Mouse (Mus musculus) forebrain, embryonic 11.5 days (tissue): ENCODE measurements at regions not wholly inside any gene's neighbourhood (a gene's known extent, or its start where the extent isn't known, plus 50 kb on each side); places are given as distances from the start of the nearest gene placed in this dataset.
"Not testable (repeated sequence)": the region's sequence is repeated elsewhere in the genome, so short reads cannot be mapped to it uniquely, and the experiment has no call there.

ENCODE experiments used
- ATAC-seq: fragments of 200-750 bp; cut with Nextera tagmentation; replicated peaks from 2 replicates; pipeline ENCODE4 v1.8.0; 2017; ENCODE audit warnings: moderate TSS enrichment; ENCODE audit not compliant: low FRiP score
- DNase-seq: peaks from one replicate; pipeline ENCODE4 v3.0.0-alpha.2; 2017; ENCODE audit warnings: low spot score
- H3K27ac ChIP-seq: fragments of 300-500 bp; sonication (generic); 2 replicates; pipeline ENCODE4 v1.5.1; 2014; ENCODE audit warnings: low read depth, low read length
- H3K27me3 ChIP-seq: fragments of 300-500 bp; sonication (generic); 2 replicates; pipeline ENCODE4 v1.6.1; 2014; ENCODE audit warnings: mild to moderate bottlenecking, low read length, mixed read lengths; ENCODE audit not compliant: control insufficient read depth, insufficient read depth
- H3K36me3 ChIP-seq: fragments of 300-500 bp; sonication (generic); 2 replicates; pipeline ENCODE4 v1.6.1; 2014; ENCODE audit warnings: mild to moderate bottlenecking, low read length, moderate library complexity, mixed read lengths; ENCODE audit not compliant: control insufficient read depth, insufficient read depth
- H3K4me1 ChIP-seq: fragments of 300-500 bp; sonication (generic); replicated peaks from 2 replicates; pipeline ENCODE4 v1.6.1; 2014; ENCODE audit warnings: low read length, mixed read lengths; ENCODE audit not compliant: control insufficient read depth, insufficient read depth
- H3K4me2 ChIP-seq: fragments of 300-500 bp; sonication (generic); 2 replicates; pipeline ENCODE4 v1.6.1; 2014; ENCODE audit warnings: low read depth, mild to moderate bottlenecking, low read length, moderate library complexity, mixed read lengths; ENCODE audit not compliant: severe bottlenecking
- H3K4me3 ChIP-seq: fragments of 300-500 bp; sonication (generic); 2 replicates; pipeline ENCODE4 v1.5.1; 2014; ENCODE audit warnings: low read depth, low read length
- H3K9ac ChIP-seq: fragments of 300-500 bp; sonication (generic); 2 replicates; pipeline ENCODE4 v1.6.1; 2014; ENCODE audit warnings: low read length
- H3K9me3 ChIP-seq: fragments of 300-500 bp; sonication (generic); 2 replicates; pipeline ENCODE4 v1.6.1; 2016; ENCODE audit warnings: low read length, mixed read lengths; ENCODE audit not compliant: control insufficient read depth
- WGBS: fragments of 180-500 bp; shearing (Covaris S2); extraction: QIAGEN DNeasy Blood & Tissue Kit; methylation state at CpG from one replicate; pipeline ENCODE4 v1.1.7; 2014; 5-methylcytosine and 5-hydroxymethylcytosine counted together

DNA sequence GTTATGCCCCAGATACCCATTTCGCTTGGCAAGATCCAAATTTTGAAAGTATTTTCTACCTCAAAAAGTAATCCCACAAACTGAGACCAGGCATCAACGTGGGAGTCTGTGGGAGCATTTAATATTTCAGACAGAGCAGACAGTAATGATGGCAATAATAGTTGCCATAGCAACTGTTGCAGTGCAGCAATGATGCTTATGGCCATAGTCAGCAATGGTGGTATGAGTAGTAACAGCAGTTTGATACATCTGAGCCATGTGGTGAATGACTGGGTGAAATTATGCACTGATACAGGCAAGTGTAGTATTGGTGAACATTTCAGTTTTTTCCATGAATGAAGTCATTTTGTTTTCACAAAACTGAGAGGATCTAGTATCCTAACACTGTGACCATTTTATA lies 600.8 kb upstream of the Igfbp3 start:
- Histone ChIP-seq H3K9ac (no peak overlapping the region), H3K4me1 (no peaks in the 10 kb centered on the region), H3K36me3 (no peaks in the 10 kb centered on the region), H3K9me3 (no peaks in the 10 kb centered on the region), H3K4me3 (no peak overlapping the region), H3K27me3 (no peaks in the 10 kb centered on the region), H3K27ac (no peak overlapping the region), H3K4me2 (no peak overlapping the region)
- DNase-seq (no peak), ATAC-seq (no peak)
- WGBS = 87% methylated on average over 2 of the region's 2 CpGs

DNA sequence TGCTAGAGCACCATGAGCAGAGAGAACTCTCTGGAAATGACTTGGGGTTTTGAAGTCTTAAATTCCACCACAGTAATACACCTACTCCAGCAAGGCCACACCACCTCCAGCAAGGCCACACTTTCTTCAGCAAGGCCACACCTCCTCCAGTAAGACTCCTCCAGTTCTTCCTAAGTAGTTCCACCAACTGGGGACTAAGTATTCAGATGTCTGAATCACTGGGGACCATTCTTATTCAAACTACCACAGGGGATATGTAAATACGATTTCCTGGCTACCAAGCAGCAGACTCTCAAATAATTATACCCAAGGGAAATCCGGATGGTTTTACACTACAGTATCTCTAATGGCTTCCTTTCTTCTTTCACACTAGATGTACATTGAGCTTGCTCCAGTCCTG lies 598.7 kb upstream of the Igfbp3 start:
- DNase-seq (no peak), ATAC-seq (no peak)
- no peak overlapping the region for H3K9ac ChIP-seq
- H3K4me2 ChIP-seq = no peak overlapping the region
- H3K4me3 ChIP-seq = no peak overlapping the region
- no peaks in the 10 kb centered on the region for H3K27me3 ChIP-seq
- H3K27ac ChIP-seq = no peak overlapping the region
- no peaks in the 10 kb centered on the region for H3K9me3 ChIP-seq
- no peaks in the 10 kb centered on the region for H3K36me3 ChIP-seq
- WGBS = 81% methylated on average over 2 of the region's 2 CpGs
- no peaks in the 10 kb centered on the region for H3K4me1 ChIP-seq

DNA sequence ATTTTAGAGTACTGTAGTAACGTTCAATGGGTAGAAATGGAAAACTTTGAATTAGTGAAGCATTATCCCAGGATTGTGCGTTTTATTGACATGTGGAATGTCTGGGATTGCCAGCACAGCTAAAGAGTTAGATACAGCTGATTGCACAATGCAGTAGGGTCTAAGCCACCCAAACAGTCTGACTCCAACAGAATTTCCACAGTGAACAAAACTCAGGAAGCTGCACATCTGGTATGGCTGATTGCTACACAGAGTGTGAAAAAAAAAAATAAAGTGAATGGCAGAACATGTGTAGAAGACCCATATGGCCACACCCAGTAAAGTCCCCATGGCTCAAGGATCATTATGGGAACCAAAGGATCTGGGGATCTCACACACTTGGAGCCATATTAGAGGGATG lies 596.0 kb upstream of the Igfbp3 start:
- Histone ChIP-seq H3K9me3 (no peaks in the 10 kb centered on the region), H3K36me3 (no peaks in the 10 kb centered on the region), H3K27me3 (no peaks in the 10 kb centered on the region), H3K4me3 (no peak overlapping the region), H3K4me2 (no peak overlapping the region), H3K9ac (no peak overlapping the region), H3K4me1 (no peaks in the 10 kb centered on the region), H3K27ac (no peak overlapping the region)
- WGBS = 93% methylated on average over 2 of the region's 2 CpGs
- DNase-seq (no peak), ATAC-seq (no peak)

DNA sequence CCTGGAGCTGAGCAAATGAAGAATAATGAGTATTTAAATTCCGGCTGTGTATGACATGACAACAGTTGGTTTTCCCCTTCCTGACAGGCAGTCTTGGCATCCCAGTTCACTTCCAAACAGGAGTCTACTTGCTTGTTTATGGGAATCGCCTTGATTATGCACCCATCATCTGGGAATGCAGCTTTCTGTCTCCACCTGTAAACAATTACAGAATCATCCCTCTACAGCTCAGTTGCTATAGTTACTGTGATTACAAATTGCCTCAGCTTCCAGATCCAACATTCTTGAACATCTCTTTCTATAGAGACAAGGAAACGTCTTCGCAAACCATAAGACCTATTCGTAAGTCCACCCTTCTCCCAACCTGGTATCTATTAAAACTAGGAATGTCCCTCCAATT lies 582.6 kb upstream of the Igfbp3 start:
- Histone ChIP-seq H3K36me3 (no peaks in the 10 kb centered on the region), H3K27me3 (no peaks in the 10 kb centered on the region), H3K9ac (no peak overlapping the region), H3K4me3 (no peak overlapping the region), H3K4me1 (no peaks in the 10 kb centered on the region), H3K4me2 (no peak overlapping the region), H3K9me3 (no peaks in the 10 kb centered on the region), H3K27ac (no peak overlapping the region)
- ATAC-seq (no peak), DNase-seq (no peak)
- 89% methylated on average over 5 of the region's 5 CpGs for whole genome bisulfite sequencing

DNA sequence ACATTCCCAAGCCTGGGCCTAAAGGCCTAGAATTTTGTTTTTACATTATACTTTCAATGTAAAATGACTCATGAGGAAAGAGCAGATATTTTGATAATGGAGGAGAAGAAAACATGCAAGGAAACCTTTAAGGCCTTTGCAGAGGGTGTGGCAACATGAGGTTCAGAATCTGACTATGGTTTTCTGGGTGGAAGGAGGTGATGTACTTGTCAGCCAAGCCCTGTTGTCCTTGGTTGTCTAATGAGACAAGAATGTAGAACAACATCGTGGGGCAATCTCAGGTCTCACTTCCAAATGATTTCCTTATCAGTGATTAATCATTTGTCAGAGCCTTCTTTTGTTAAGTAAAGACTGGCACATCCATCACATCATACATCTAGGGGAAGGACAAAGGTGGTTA lies 580.5 kb upstream of the Igfbp3 start:
- H3K36me3 ChIP-seq = no peaks in the 10 kb centered on the region
- no peak overlapping the region for H3K27ac ChIP-seq
- no peaks in the 10 kb centered on the region for H3K9me3 ChIP-seq
- H3K4me3 ChIP-seq = no peak overlapping the region
- H3K9ac ChIP-seq = no peak overlapping the region
- no peaks in the 10 kb centered on the region for H3K27me3 ChIP-seq
- WGBS = 84% methylated on average over 1 of the region's 1 CpGs
- ATAC-seq (no peak), DNase-seq (no peak)
- H3K4me2 ChIP-seq = no peak overlapping the region
- H3K4me1 ChIP-seq = no peaks in the 10 kb centered on the region

DNA sequence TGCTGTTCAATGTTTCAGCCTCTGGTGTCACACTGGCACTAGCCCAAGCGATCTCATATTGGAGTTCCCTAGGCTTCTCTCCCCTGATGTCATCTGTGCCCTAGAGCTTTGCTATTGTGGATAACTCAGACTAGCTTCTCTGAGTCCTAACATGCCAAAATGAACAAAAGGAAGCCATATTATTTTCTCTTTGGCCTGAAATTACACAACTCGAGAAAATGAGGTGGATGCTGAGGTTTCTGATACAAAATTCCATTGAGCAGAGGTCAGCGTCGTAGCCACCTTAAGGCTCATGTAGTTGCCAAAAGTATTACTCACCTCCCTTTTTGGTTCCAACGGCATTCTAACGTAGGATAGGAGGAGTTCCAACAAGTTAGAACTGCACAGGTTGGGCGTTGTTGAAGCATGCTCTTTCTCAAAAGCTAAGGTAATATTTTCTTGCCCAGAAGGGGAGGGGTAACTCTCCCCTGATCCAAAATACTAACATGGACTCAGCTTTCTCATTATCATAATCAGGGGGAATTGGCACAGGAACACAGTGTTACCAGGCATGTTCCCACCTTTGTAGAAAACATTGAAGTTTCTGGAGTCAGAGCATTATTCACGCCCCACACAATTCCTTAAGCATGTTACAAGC lies 566.9 kb upstream of the Igfbp3 start:
- no peak overlapping the region for H3K9ac ChIP-seq
- no peak overlapping the region for H3K27ac ChIP-seq
- no peak for ATAC-seq

DNA sequence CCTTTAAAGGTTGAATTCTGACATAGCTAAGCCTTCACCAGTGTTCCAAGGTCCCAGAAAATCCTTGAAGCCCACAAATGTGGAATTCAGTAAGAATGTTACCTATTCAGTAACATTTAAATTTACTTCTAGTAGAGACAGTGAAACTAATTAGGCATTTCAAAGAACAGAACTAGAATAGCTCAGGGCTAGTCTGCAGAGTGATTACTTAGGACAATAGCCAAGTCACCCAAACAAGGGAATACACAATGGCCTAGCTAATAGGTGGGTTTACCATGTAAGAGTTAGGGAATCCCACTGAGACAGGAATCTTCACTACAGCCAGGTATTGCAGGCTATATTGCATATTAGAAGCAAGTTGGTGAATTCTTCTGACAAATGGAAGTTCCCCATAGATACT lies 561.6 kb upstream of the Igfbp3 start:
- H3K4me2 ChIP-seq, DNase-seq, H3K27ac ChIP-seq, ATAC-seq, H3K36me3 ChIP-seq, H3K4me3 ChIP-seq, H3K9ac ChIP-seq, H3K4me1 ChIP-seq, H3K9me3 ChIP-seq, H3K27me3 ChIP-seq: not testable (repeated sequence)

More for the DNA sequence above, 566.9 kb upstream of the Igfbp3 start:
- DNase-seq = no peak
- Histone ChIP-seq H3K4me2 (no peak overlapping the region), H3K4me1 (no peaks in the 10 kb centered on the region), H3K4me3 (no peak overlapping the region), H3K9me3 (no peaks in the 10 kb centered on the region), H3K36me3 (no peaks in the 10 kb centered on the region), H3K27me3 (no peaks in the 10 kb centered on the region)
- 89% methylated on average over 8 of the region's 8 CpGs for WGBS

DNA sequence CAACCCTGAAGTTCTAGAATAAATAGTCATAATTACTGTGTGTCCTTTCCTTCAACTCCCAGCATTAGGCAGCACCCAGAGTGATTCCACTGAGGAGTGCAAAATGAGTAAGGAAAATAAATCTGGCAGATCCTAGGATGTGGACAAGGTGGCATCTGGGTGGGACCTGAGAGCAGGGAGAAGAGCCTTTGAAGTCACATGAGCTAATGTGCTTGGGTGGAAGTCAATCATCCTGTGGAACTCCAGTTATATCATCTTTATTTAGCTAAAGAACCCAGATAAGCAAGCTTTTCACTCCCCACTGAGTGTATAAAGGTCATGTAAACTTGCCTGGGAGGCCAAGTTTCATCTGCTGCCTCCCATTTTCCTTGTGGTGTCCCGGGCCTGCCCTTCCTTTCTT lies 551.6 kb upstream of the Igfbp3 start:
- no peak for ATAC-seq
- H3K27me3 ChIP-seq = no peaks in the 10 kb centered on the region
- H3K36me3 ChIP-seq = no peaks in the 10 kb centered on the region
- no peak for DNase-seq
- H3K9me3 ChIP-seq = no peaks in the 10 kb centered on the region
- no peak overlapping the region for H3K4me2 ChIP-seq
- H3K9ac ChIP-seq = no peak overlapping the region
- no peak overlapping the region for H3K4me3 ChIP-seq
- H3K4me1 ChIP-seq = no peaks in the 10 kb centered on the region
- no peak overlapping the region for H3K27ac ChIP-seq
- 85% methylated on average over 1 of the region's 1 CpGs for WGBS

DNA sequence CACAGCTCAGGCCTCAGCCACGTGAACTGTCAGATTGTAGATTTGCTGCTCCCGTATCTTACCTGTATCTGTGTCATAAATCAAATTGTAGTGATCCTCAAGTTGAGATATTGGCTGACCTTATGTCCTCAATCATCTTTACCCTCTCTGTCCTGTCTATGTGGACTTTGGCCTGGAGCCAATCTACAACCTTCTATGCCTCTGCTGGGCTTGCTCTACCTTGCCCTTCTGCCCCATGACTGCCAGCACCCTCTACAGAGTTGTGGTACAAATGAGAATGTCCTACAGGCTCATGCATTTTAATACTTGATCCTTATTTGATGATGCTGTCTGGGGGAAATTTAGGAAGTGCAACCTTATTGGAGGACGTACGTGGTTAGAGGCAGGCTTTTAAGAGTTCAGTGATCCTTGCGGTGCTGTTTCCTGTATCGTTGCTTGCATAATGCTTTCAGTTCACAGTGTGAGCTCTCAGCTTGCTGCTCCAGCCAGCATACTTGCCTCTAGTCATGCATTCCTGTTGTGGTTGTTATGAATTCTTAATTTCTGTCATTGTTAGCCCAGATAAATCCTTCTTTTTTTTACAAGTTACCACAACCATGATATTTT lies 545.2 kb upstream of the Igfbp3 start:
- Histone ChIP-seq H3K9ac (no peak overlapping the region), H3K4me2 (no peak overlapping the region), H3K36me3 (no peaks in the 10 kb centered on the region), H3K27ac (no peak overlapping the region), H3K9me3 (no peaks in the 10 kb centered on the region), H3K27me3 (no peaks in the 10 kb centered on the region), H3K4me3 (no peak overlapping the region), H3K4me1 (no peaks in the 10 kb centered on the region)
- 86% methylated on average over 6 of the region's 6 CpGs for WGBS
- ATAC-seq = no peak
- DNase-seq = no peak
